Mouse (Mus musculus) neural tube, embryonic 15.5 days (tissue): ENCODE measurements around the gene Tspan5. TPM values are rescaled to one million over a fixed set of nuclear protein-coding genes. Genes with fewer than 3 reads are reported as not detected.

Experiments
- ATAC-seq: fragments of 200-750 bp; cut with Nextera tagmentation; 2 replicates; pipeline ENCODE4 v1.8.0; 2017; ENCODE audit warnings: mild to moderate bottlenecking, moderate TSS enrichment, moderate library complexity; ENCODE audit not compliant: low FRiP score
- H3K27ac ChIP-seq: fragments of 300-500 bp; sonication (generic); replicated peaks from 2 replicates; pipeline ENCODE4 v1.5.1; 2015; ENCODE audit warnings: mild to moderate bottlenecking, inconsistent platforms
- H3K27me3 ChIP-seq: fragments of 300-500 bp; sonication (generic); replicated peaks from 2 replicates; pipeline ENCODE4 v1.6.1; 2015; ENCODE audit warnings: inconsistent platforms
- H3K36me3 ChIP-seq: fragments of 300-500 bp; sonication (generic); 2 replicates; pipeline ENCODE4 v1.6.1; 2015; ENCODE audit warnings: inconsistent platforms
- H3K4me1 ChIP-seq: fragments of 300-500 bp; sonication (generic); 2 replicates; pipeline ENCODE4 v1.6.1; 2015; ENCODE audit warnings: inconsistent platforms
- H3K4me2 ChIP-seq: fragments of 300-500 bp; sonication (generic); 2 replicates; pipeline ENCODE4 v1.6.1; 2015; ENCODE audit warnings: inconsistent platforms, mild to moderate bottlenecking, moderate library complexity
- H3K4me3 ChIP-seq: fragments of 300-500 bp; sonication (generic); replicated peaks from 2 replicates; pipeline ENCODE4 v1.5.1; 2015; ENCODE audit warnings: mild to moderate bottlenecking, inconsistent platforms
- H3K9ac ChIP-seq: fragments of 300-500 bp; sonication (generic); replicated peaks from 2 replicates; pipeline ENCODE4 v1.6.1; 2015; ENCODE audit warnings: mild to moderate bottlenecking, inconsistent platforms
- H3K9me3 ChIP-seq: fragments of 300-500 bp; sonication (generic); replicated peaks from 2 replicates; pipeline ENCODE4 v1.6.1; 2016; ENCODE audit warnings: inconsistent platforms
- WGBS: fragments of 180-500 bp; shearing (Covaris S2); methylation state at CpG from one replicate; pipeline ENCODE4 v1.1.7; 2015; ENCODE audit warnings: mixed read lengths; 5-methylcytosine and 5-hydroxymethylcytosine counted together
- polyA plus RNA-seq: library from polyadenylated mRNA; unstranded; fragments of >200 nt; fragmentation: Nextera tagmentation; extraction: Ambion mirVana; gene quantifications from 2 replicates; pipeline ENCODE4 v1.2.1, GENCODE M21; 2015

Gene Tspan5
- polyA plus RNA-seq: 94.2 and 104 TPM in 2 replicates

- Histone ChIP-seq H3K36me3 (no peaks in the 10 kb centered on the region), H3K4me2 (peak within 1 kb of the TSS; percentile 83), H3K27ac (peak within 1 kb of the TSS; percentile 95), H3K27me3 (no peaks in the 10 kb centered on the region), H3K9ac (peak within 1 kb of the TSS; percentile 91), H3K4me1 (peaks cover 39% of the 10 kb centered on the region), H3K4me3 (peak within 1 kb of the TSS; percentile 96), H3K9me3 (no peaks in the 10 kb centered on the region)
- WGBS: under 1% methylated on average over 81 of the region's 100 CpGs
- ATAC-seq: peak; percentile 91
Measured at GRCm38 (mm10) chr3:138741649-138742565, at the start of gene Tspan5. Tspan5 (plus strand) TSS chr3:138742195.

- Histone ChIP-seq H3K9ac (no peak overlapping the region), H3K36me3 (no peaks in the 10 kb centered on the region), H3K9me3 (no peaks in the 10 kb centered on the region), H3K4me1 (no peaks in the 10 kb centered on the region), H3K27ac (no peak overlapping the region), H3K4me2 (no peak overlapping the region), H3K27me3 (no peaks in the 10 kb centered on the region), H3K4me3 (no peak overlapping the region)
- no peak for ATAC-seq
- WGBS: 22% methylated on average over 1 of the region's 1 CpGs
Measured at GRCm38 (mm10) chr3:138692302-138692701, 49.7 kb upstream of the Tspan5 start.

- Histone ChIP-seq H3K4me3 (no peak overlapping the region), H3K9ac (no peak overlapping the region), H3K27me3 (no peaks in the 10 kb centered on the region), H3K36me3 (no peaks in the 10 kb centered on the region), H3K4me2 (no peak overlapping the region), H3K9me3 (no peaks in the 10 kb centered on the region), H3K27ac (no peak overlapping the region), H3K4me1 (no peaks in the 10 kb centered on the region)
- ATAC-seq: no peak
- WGBS: 90% methylated on average over 12 of the region's 12 CpGs
Measured at GRCm38 (mm10) chr3:138703399-138703798, 38.6 kb upstream of the Tspan5 start.

DNA sequence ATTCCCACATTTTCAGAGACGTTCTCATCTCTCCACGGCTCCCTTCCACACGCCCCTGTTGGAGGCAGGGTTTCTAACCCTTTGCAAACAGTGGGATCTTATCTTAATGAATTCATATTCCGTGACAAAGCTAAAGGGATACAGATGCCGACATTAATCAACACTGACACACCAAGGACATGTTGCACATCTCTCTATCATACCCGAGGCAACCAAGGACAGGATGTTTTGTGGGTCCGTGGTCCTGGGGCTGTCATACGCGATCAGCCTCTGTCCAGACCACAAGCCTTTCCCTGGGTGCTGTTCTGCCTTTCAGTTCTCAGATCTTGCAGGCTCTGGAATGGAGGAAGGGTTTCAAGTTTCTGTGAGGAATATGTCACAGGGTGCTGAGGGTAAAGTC, 37.5 kb upstream of the Tspan5 start:
- Histone ChIP-seq H3K9ac (no peak overlapping the region), H3K4me1 (no peaks in the 10 kb centered on the region), H3K27me3 (no peaks in the 10 kb centered on the region), H3K4me3 (no peak overlapping the region), H3K36me3 (no peaks in the 10 kb centered on the region), H3K9me3 (no peaks in the 10 kb centered on the region), H3K27ac (no peak overlapping the region), H3K4me2 (no peak overlapping the region)
- 83% methylated on average over 9 of the region's 9 CpGs for whole genome bisulfite sequencing
- ATAC-seq: no peak

GRCm38 (mm10) chr3:138705875-138706274, 36.1 kb upstream of the Tspan5 start:
- no peak for ATAC-seq
- Histone ChIP-seq H3K27me3 (no peaks in the 10 kb centered on the region), H3K4me3 (no peak overlapping the region), H3K36me3 (no peaks in the 10 kb centered on the region), H3K4me2 (no peak overlapping the region), H3K9me3 (no peaks in the 10 kb centered on the region), H3K9ac (no peak overlapping the region), H3K27ac (no peak overlapping the region), H3K4me1 (no peaks in the 10 kb centered on the region)
- 64% methylated on average over 14 of the region's 14 CpGs for WGBS

DNA sequence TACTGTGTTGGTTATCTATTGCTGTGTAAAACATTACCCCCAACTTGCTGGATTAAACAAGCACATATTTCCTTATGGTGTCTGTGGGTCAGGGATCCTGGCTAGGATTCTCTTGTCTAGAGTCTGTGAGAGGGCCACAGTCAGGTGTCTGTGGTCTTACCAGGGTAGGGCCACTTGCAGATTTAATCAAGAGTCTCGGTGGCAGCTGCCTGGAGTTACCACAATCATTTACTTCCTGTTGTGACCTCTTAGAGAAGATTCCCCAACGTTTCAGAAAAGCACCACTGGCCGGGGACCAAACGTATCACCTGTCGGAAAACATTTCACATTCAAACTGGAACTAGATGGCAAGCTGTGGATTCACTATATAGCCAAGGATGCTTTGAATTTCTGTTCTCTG, 32.8 kb upstream of the Tspan5 start:
- no peak for ATAC-seq
- no peaks in the 10 kb centered on the region for H3K36me3 ChIP-seq
- H3K9me3 ChIP-seq: no peaks in the 10 kb centered on the region
- WGBS: 73% methylated on average over 5 of the region's 5 CpGs
- no peak overlapping the region for H3K4me2 ChIP-seq
- no peaks in the 10 kb centered on the region for H3K27me3 ChIP-seq
- H3K9ac ChIP-seq: no peak overlapping the region
- no peak overlapping the region for H3K27ac ChIP-seq
- H3K4me1 ChIP-seq: no peaks in the 10 kb centered on the region
- H3K4me3 ChIP-seq: no peak overlapping the region

DNA sequence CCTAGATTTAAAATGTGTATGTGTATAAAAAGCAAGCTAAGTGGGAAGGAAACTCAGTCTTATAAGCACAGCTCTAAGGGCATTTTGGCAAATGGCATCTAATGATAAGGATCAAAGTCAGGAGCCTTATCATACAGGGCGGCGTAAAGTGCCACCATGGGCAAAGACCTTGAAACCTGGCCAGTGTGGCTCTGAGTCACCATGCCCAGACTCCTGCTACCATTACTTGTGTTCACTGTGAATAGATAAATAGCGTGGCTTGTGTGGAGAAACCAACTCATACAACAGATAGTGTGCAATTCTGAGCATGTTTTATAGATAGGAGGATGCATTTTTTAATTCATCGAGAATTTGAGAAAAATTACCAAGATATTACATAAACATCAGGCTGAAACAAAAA, 30.0 kb upstream of the Tspan5 start:
- Histone ChIP-seq H3K4me3 (no peak overlapping the region), H3K9ac (no peak overlapping the region), H3K36me3 (no peaks in the 10 kb centered on the region), H3K27me3 (no peaks in the 10 kb centered on the region), H3K9me3 (no peaks in the 10 kb centered on the region), H3K27ac (no peak overlapping the region), H3K4me2 (no peak overlapping the region), H3K4me1 (no peaks in the 10 kb centered on the region)
- WGBS: 95% methylated on average over 4 of the region's 4 CpGs
- no peak for ATAC-seq

GRCm38 (mm10) chr3:138712452-138713140, 29.4 kb upstream of the Tspan5 start:
- no peak overlapping the region for H3K9ac ChIP-seq
- H3K4me3 ChIP-seq: no peak overlapping the region
- no peaks in the 10 kb centered on the region for H3K4me1 ChIP-seq
- H3K9me3 ChIP-seq: no peaks in the 10 kb centered on the region
- no peak overlapping the region for H3K27ac ChIP-seq
- H3K4me2 ChIP-seq: no peak overlapping the region
- H3K36me3 ChIP-seq: no peaks in the 10 kb centered on the region
- ATAC-seq: no peak
- no peaks in the 10 kb centered on the region for H3K27me3 ChIP-seq
- WGBS: 80% methylated on average over 11 of the region's 11 CpGs

- Histone ChIP-seq H3K9me3 (no peaks in the 10 kb centered on the region), H3K4me2 (no peak overlapping the region), H3K36me3 (no peaks in the 10 kb centered on the region), H3K4me3 (no peak overlapping the region), H3K27me3 (no peaks in the 10 kb centered on the region), H3K9ac (no peak overlapping the region), H3K4me1 (no peaks in the 10 kb centered on the region), H3K27ac (no peak overlapping the region)
- no peak for ATAC-seq
- 62% methylated on average over 6 of the region's 6 CpGs for WGBS
Measured at GRCm38 (mm10) chr3:138713141-138713540, 28.9 kb upstream of the Tspan5 start.

- Histone ChIP-seq H3K9ac (no peak overlapping the region), H3K9me3 (no peaks in the 10 kb centered on the region), H3K27ac (no peak overlapping the region), H3K4me3 (no peak overlapping the region), H3K4me2 (no peak overlapping the region), H3K27me3 (no peaks in the 10 kb centered on the region), H3K4me1 (no peaks in the 10 kb centered on the region), H3K36me3 (no peaks in the 10 kb centered on the region)
- ATAC-seq: no peak
- 64% methylated on average over 2 of the region's 2 CpGs for WGBS
Measured at GRCm38 (mm10) chr3:138714788-138715187, 27.2 kb upstream of the Tspan5 start.

DNA sequence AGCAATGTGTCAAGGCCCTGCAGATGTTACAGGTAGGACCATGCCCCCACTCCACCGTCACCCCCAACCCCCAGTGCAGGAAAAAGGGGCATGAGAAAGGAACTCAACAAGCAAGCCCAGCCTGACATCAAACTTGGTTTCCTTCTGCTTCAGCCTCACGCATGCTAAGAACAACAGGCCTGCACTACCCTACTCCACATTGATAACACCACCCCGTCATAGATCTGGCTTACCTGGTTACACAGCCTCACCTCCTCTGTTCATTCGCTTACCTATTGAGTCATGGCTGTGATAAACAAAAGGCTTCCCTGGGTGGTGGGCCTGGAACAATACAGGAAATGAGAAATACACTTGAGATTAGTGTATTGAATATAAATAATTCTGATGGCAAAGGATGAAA, 26.8 kb upstream of the Tspan5 start:
- Histone ChIP-seq H3K36me3 (no peaks in the 10 kb centered on the region), H3K4me1 (no peaks in the 10 kb centered on the region), H3K9me3 (no peaks in the 10 kb centered on the region), H3K27me3 (no peaks in the 10 kb centered on the region), H3K9ac (no peak overlapping the region), H3K4me2 (no peak overlapping the region), H3K27ac (no peak overlapping the region), H3K4me3 (no peak overlapping the region)
- WGBS: 90% methylated on average over 4 of the region's 4 CpGs
- no peak for ATAC-seq

GRCm38 (mm10) chr3:138717040-138717439, 25.0 kb upstream of the Tspan5 start:
- 90% methylated on average over 5 of the region's 5 CpGs for WGBS
- no peak overlapping the region for H3K27ac ChIP-seq
- no peak for ATAC-seq
- H3K9ac ChIP-seq: no peak overlapping the region
- H3K4me1 ChIP-seq: no peaks in the 10 kb centered on the region
- no peaks in the 10 kb centered on the region for H3K27me3 ChIP-seq
- no peaks in the 10 kb centered on the region for H3K36me3 ChIP-seq
- H3K4me3 ChIP-seq: no peak overlapping the region
- no peaks in the 10 kb centered on the region for H3K9me3 ChIP-seq
- H3K4me2 ChIP-seq: no peak overlapping the region
